Mouse (Mus musculus) ES-E14 (cell line): Measurements from ENCODE around the gene Fam19a1.

Source experiments
- CHD2 ChIP-seq: IDR thresholded peaks from 2 replicates; pipeline ENCODE4 v1.6.1; 2014; ENCODE audit warnings: mild to moderate bottlenecking, low read depth, low read length, inconsistent platforms
- MAFK ChIP-seq: IDR thresholded peaks from 2 replicates; pipeline ENCODE4 v1.6.1; 2014; ENCODE audit warnings: mild to moderate bottlenecking, low read depth, low read length, inconsistent platforms; ENCODE audit not compliant: insufficient read depth
- ZNF384 ChIP-seq: IDR thresholded peaks from 2 replicates; pipeline ENCODE4 v1.6.1; 2012; ENCODE audit warnings: low read depth, low read length, inconsistent platforms

GRCm38 (mm10) chr6:96437814-96438213 lies 324.9 kb downstream of the Fam19a1 start:
- TF ChIP-seq MAFK: no peak
- no peak for TF ChIP-seq ZNF384
- no peak for TF ChIP-seq CHD2
